Comparison of ENCODE assay signal across 12 mouse cellular contexts in the genomic region with DNA sequence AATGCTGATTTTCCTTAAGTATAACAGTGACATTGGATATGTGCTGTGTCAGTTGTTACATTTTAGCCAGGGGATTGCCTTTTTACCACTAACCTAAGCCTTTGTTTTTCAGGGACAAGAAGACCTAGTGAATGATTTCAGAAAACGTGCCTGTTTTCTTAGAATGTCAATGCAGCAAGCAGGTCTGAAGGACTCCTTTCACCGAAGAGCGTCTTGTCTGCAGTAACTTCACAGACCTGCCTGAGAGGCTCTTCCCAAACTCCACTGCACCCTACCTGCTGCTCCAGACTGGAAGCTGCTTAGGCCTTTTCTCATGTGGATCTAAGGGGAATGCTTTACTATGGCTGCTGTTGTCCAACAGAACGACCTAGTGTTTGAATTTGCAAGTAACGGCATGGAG. TPM values are rescaled to one million over a fixed set of nuclear protein-coding genes. Genes with fewer than 3 reads are reported as not detected.
DNase-seq lines count a peak whose midpoint lies in the region; ATAC-seq and TF ChIP-seq lines count a peak whose summit lies in the region.
"Had no signal": no experiment of that assay in that cellular context is flagged by ENCODE, and none has a peak within 500 bp of the region (broad histone marks: within the 10 kb centered on the region; RNA-seq: fewer than 3 reads in every experiment).

No protein-coding gene starts in this region.

- no peaks in the 10 kb centered on the region for H3K9me3 ChIP-seq in kidney, postnatal 0 days (replicated peaks; ENCODE audit: low read length)
- H3K9me3 ChIP-seq in liver, embryonic 14.5 days (ENCODE audit: control insufficient read depth, low read length) = no peaks in the 10 kb centered on the region
- H3K9me3 ChIP-seq: embryonic facial prominence, embryonic 13.5 days had no signal

- H3K4me3 ChIP-seq in heart, adult 2 months = peak overlapping the region; percentile 32
- no peak overlapping the region for H3K4me3 ChIP-seq in kidney, postnatal 0 days (replicated peaks; ENCODE audit: low read depth, low read length)
- peak overlapping the region; percentile 42 for H3K4me3 ChIP-seq in bone marrow, adult 2 months (replicated peaks; ENCODE audit: control insufficient read depth, low read depth, low read length)
- peak overlapping the region; percentile 41 to 48 for H3K4me3 ChIP-seq in liver, embryonic 14.5 days (ENCODE audit: insufficient read depth in 1 of 2, low read depth in 2 of 2, low read length in 2 of 2)
- H3K4me3 ChIP-seq: embryonic facial prominence, embryonic 13.5 days; myocyte had no signal

- no peaks in the 10 kb centered on the region for H3K27me3 ChIP-seq in heart, adult 2 months (ENCODE audit: control insufficient read depth, insufficient read depth, low read length)
- H3K27me3 ChIP-seq in kidney, postnatal 0 days (ENCODE audit: insufficient read depth, low read length) = no peaks in the 10 kb centered on the region
- H3K27me3 ChIP-seq in liver, embryonic 14.5 days (ENCODE audit: control insufficient read depth, insufficient read depth, low read length) = no peaks in the 10 kb centered on the region
- H3K27me3 ChIP-seq: embryonic facial prominence, embryonic 13.5 days had no signal

- ATAC-seq in kidney, postnatal 0 days (replicated peaks; ENCODE audit: low FRiP score, low read depth) = no peak
- no peak for ATAC-seq in liver, embryonic 14.5 days (ENCODE audit: insufficient read depth)
- ATAC-seq: forebrain, embryonic 16.5 days had no signal

- H3K9ac ChIP-seq in heart, adult 2 months (ENCODE audit: low read depth, low read length) = peak overlapping the region; percentile 37; the same call in 1 of the 2 replicates
- H3K9ac ChIP-seq in kidney, postnatal 0 days (ENCODE audit: low read depth, low read length) = no peak overlapping the region
- H3K9ac ChIP-seq in liver, embryonic 14.5 days (replicated peaks) = peak overlapping the region; percentile 63
- H3K9ac ChIP-seq: embryonic facial prominence, embryonic 13.5 days had no signal

- peaks cover 7% of the 10 kb centered on the region for H3K79me2 ChIP-seq in heart, adult 2 months (replicated peaks; ENCODE audit: control insufficient read depth, insufficient read depth, low read length)

- H3K36me3 ChIP-seq in heart, adult 2 months (ENCODE audit: control insufficient read depth, insufficient read depth, low read length) = peaks cover 23% of the 10 kb centered on the region
- H3K36me3 ChIP-seq in kidney, postnatal 0 days (ENCODE audit: insufficient read depth, low read length) = no peaks in the 10 kb centered on the region
- peaks cover 8% of the 10 kb centered on the region for H3K36me3 ChIP-seq in liver, embryonic 14.5 days (replicated peaks; ENCODE audit: control insufficient read depth, insufficient read depth, low read depth)
- H3K36me3 ChIP-seq: embryonic facial prominence, embryonic 13.5 days had no signal

- TF ChIP-seq EP300 in heart, adult 2 months (IDR thresholded peaks at IDR 0.05; ENCODE audit: insufficient read depth, low read depth, low read length) = no peak
- no peak for TF ChIP-seq EP300 in liver, embryonic 14.5 days (IDR thresholded peaks at IDR 0.05; ENCODE audit: low read depth)

- no peak for TF ChIP-seq CTCF in heart, adult 2 months (IDR thresholded peaks at IDR 0.05)
- no peak for TF ChIP-seq CTCF in kidney, postnatal 0 days (IDR thresholded peaks at IDR 0.05; ENCODE audit: low read depth)
- TF ChIP-seq CTCF in bone marrow, adult 2 months (IDR thresholded peaks at IDR 0.05; ENCODE audit: control insufficient read depth, insufficient read depth, low read length) = no peak
- TF ChIP-seq CTCF in liver, embryonic 14.5 days (IDR thresholded peaks at IDR 0.05; ENCODE audit: low read depth) = no peak

- TF ChIP-seq POLR2A in heart, adult 2 months (IDR thresholded peaks at IDR 0.05; ENCODE audit: insufficient read depth, low read depth, low read length) = no peak
- TF ChIP-seq POLR2A in bone marrow, adult 2 months (IDR thresholded peaks at IDR 0.05; ENCODE audit: borderline replicate concordance, control insufficient read depth, low read depth, low read length) = no peak

- 42% methylated on average over 5 of the region's 5 CpGs for WGBS in heart, adult 2 months
- 57% methylated on average over 5 of the region's 5 CpGs for WGBS in kidney, postnatal 0 days
- 17% methylated on average over 5 of the region's 5 CpGs for WGBS in bone marrow, adult 2 months
- 28% methylated on average over 5 of the region's 5 CpGs for WGBS in liver, embryonic 14.5 days (ENCODE audit: insufficient replicate concordance)

- intact Hi-C loops in heart, adult 2 months (cut with DNase I) = no loop called here
- intact Hi-C loops in heart, postnatal 10 days (cut with DNase I) = loop anchor here (10.0 kb wide), 1 partner anchor 51 kb away; the partner anchor contains the start of genes Elf1 and Wbp4

- peak overlapping the region; percentile 85 for H3K27ac ChIP-seq in heart, adult 2 months
- H3K27ac ChIP-seq in kidney, postnatal 0 days = peak overlapping the region; percentile 60
- peak overlapping the region; percentile 68 for H3K27ac ChIP-seq in bone marrow, adult 2 months (ENCODE audit: control insufficient read depth, insufficient read depth, low read depth, low read length, poor library complexity)
- peak overlapping the region; percentile 76 for H3K27ac ChIP-seq in liver, embryonic 14.5 days
- H3K27ac ChIP-seq: embryonic facial prominence, embryonic 13.5 days had no signal

- no peak for DNase-seq in heart, adult 2 months
- no peak for DNase-seq in heart, postnatal 10 days
- DNase-seq in kidney, postnatal 0 days (ENCODE audit: low spot score) = no peak
- no peak for DNase-seq in kidney, adult 8-10 months
- no peak for DNase-seq in liver, embryonic 14.5 days (ENCODE audit: low read depth in 3 of 3, low spot score in 3 of 3)
- DNase-seq in layer of hippocampus, adult 9-10 months (ENCODE audit: low spot score) = no peak
- DNase-seq in adrenal gland, adult (ENCODE audit: inconsistent age in 2 of 2, low spot score in 1 of 2) = no peak
- DNase-seq: cerebellum, adult 2 months had no signal

- peak overlapping the region; percentile 16 for H3K4me2 ChIP-seq in kidney, postnatal 0 days (ENCODE audit: low read length)
- H3K4me2 ChIP-seq in liver, embryonic 14.5 days (ENCODE audit: low read depth) = peak overlapping the region; percentile 71
- H3K4me2 ChIP-seq: embryonic facial prominence, embryonic 13.5 days had no signal

- H3K4me1 ChIP-seq in heart, adult 2 months (ENCODE audit: control insufficient read depth, insufficient read depth, low read length) = peaks cover 17% of the 10 kb centered on the region
- H3K4me1 ChIP-seq in kidney, postnatal 0 days (replicated peaks; ENCODE audit: insufficient read depth, low read length) = no peaks in the 10 kb centered on the region
- H3K4me1 ChIP-seq in bone marrow, adult 2 months (ENCODE audit: control insufficient read depth, insufficient read depth, low read length) = peaks cover 4% of the 10 kb centered on the region; the same call in 1 of the 2 replicates
- H3K4me1 ChIP-seq in liver, embryonic 14.5 days (replicated peaks; ENCODE audit: control insufficient read depth in 2 of 2, insufficient read depth in 2 of 2, low read length in 1 of 2) = peaks cover 62 to 64% of the 10 kb centered on the region in 2 experiments

RNA-seq across cellular contexts. Expression of gene Sugt1, which starts 51.5 kb away (rescaled TPM):
- total RNA-seq in heart, adult 2 months (2021) = 10 to 100 TPM; 52.4 to 64.9 TPM
- polyA plus RNA-seq in heart, adult 2 months (2012; rRNA removed) = 5.7 and 16.9 TPM in 2 replicates
- total RNA-seq in heart, postnatal 10 days (2021) = 10 to 100 TPM; 83.3 to 89.9 TPM
- polyA plus RNA-seq in kidney, postnatal 0 days (2015; fragmentation: Nextera tagmentation; extraction: Ambion mirVana) = 119 and 122 TPM in 2 replicates
- 45.5 and 149 TPM in 2 replicates for polyA plus RNA-seq in bone marrow, adult 2 months (2011; ENCODE audit: insufficient read depth, insufficient read length, low replicate concordance, missing spikeins)
- polyA plus RNA-seq in liver, embryonic 14.5 days (2012; rRNA removed) = 3.0 and 15.2 TPM in 2 replicates
- 44.7 and 48.5 TPM in 2 replicates for polyA plus RNA-seq in liver, embryonic 14.5 days (2014; fragmentation: Nextera tagmentation; extraction: Ambion mirVana)

RNA-seq across cellular contexts. Expression of gene Wbp4, which starts 54.7 kb away (rescaled TPM):
- 10 to 100 TPM; 22.0 to 22.7 TPM for total RNA-seq in heart, adult 2 months (2021)
- 3.7 and 7.0 TPM in 2 replicates for polyA plus RNA-seq in heart, adult 2 months (2012; rRNA removed)
- 10 to 100 TPM; 22.8 to 24.8 TPM for total RNA-seq in heart, postnatal 10 days (2021)
- polyA plus RNA-seq in kidney, postnatal 0 days (2015; fragmentation: Nextera tagmentation; extraction: Ambion mirVana) = 46.8 and 47.6 TPM in 2 replicates
- 22.6 and 24.5 TPM in 2 replicates for polyA plus RNA-seq in bone marrow, adult 2 months (2011; ENCODE audit: insufficient read depth, insufficient read length, low replicate concordance, missing spikeins)
- 3.1 and 6.2 TPM in 2 replicates for polyA plus RNA-seq in liver, embryonic 14.5 days (2012; rRNA removed)
- 14.2 and 16.8 TPM in 2 replicates for polyA plus RNA-seq in liver, embryonic 14.5 days (2014; fragmentation: Nextera tagmentation; extraction: Ambion mirVana)

RNA-seq across cellular contexts. Expression of gene Elf1, which starts 55.0 kb away (rescaled TPM):
- 10 to 100 TPM; 13.3 to 13.7 TPM for total RNA-seq in heart, adult 2 months (2021)
- 6.6 and 11.3 TPM in 2 replicates for polyA plus RNA-seq in heart, adult 2 months (2012; rRNA removed)
- total RNA-seq in heart, postnatal 10 days (2021) = 10 to 100 TPM; 21.3 to 23.3 TPM
- 18.2 and 18.3 TPM in 2 replicates for polyA plus RNA-seq in kidney, postnatal 0 days (2015; fragmentation: Nextera tagmentation; extraction: Ambion mirVana)
- polyA plus RNA-seq in bone marrow, adult 2 months (2011; ENCODE audit: insufficient read depth, insufficient read length, low replicate concordance, missing spikeins) = 20.1 and 22.6 TPM in 2 replicates
- 6.0 and 9.3 TPM in 2 replicates for polyA plus RNA-seq in liver, embryonic 14.5 days (2012; rRNA removed)
- 8.7 and 9.9 TPM in 2 replicates for polyA plus RNA-seq in liver, embryonic 14.5 days (2014; fragmentation: Nextera tagmentation; extraction: Ambion mirVana)
